Mouse (Mus musculus): ENCODE measurements around the gene Gm45716. TPM values are rescaled to one million over a fixed set of nuclear protein-coding genes. Genes with fewer than 3 reads are reported as not detected.

Gm45716 gene
- total RNA-seq, 1 experiment from 2014 or later: 3.5 TPM

DNA sequence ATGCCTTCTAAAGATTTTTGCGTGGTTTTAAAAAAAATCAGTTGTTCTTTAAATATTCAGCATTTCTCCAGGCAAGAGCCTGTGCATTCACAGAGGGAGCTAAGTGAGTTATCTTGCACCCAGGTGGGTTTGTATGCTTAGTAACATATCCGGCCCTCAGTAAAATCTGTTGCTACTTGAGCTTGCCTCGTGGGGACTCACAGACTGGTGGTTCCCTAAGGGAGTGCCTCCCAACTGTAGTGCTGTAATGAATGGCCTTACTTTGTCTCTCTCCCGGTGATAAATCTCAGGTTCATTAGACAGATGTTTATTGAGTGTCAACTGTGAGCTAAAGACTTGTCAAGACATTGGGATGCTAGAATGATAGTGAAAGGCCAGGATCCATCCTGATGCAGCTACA lies 97.1 kb downstream of the Gm45716 start:
- no peak for DNase-seq

DNA sequence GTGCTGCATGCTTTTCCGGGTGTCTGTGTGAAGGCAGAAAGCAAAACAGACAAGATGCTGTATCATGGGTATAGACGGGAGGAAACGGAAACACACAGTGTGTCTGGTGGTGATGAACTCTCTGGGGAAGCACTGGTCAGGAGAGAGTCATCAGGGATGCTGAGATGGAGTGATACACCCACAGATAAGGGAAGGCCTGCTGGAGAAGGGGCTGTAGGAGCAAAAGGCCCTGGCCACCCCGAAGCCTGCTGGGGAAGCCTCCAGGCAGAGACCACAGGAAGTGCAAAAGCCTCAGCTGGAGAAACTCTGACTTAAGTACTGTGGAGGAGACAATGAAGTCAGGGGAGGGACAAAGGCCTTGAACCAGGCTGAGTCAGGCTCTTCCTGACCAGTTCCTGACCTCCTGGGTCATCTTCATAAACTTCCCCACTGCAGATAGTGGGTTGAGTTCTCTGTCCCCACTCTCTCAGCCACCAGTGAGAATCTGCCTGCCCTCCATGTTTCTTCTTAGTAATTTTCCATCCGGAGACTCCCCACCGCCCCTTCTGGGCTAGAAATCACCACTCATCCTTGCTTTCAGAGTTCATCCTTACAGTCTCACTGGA lies 99.2 kb downstream of the Gm45716 start:
- DNase-seq: peak; percentile 12

GRCm38 (mm10) chr11:90291156-90291555 lies 103.7 kb downstream of the Gm45716 start:
- DNase-seq: no peak

DNA sequence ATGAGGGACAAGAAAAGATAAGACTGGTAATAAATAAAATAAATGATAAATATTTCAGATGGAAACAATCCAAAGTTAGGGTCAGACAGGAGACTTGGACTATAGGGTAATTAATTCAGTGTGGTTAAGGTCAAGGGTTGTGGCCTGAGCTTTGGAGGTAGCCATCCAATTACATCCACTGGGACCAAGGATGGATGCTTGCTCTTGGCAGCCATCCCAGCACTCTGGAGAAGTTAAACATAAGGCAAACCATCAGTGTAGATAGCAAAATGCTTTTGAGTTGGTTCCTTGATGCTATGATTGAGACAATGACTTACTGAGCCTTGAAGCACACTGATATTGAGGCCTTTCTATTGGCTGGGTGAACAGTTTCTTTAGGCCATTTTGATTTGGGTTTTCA lies 105.3 kb downstream of the Gm45716 start:
- peak; percentile 14 for DNase-seq

DNA sequence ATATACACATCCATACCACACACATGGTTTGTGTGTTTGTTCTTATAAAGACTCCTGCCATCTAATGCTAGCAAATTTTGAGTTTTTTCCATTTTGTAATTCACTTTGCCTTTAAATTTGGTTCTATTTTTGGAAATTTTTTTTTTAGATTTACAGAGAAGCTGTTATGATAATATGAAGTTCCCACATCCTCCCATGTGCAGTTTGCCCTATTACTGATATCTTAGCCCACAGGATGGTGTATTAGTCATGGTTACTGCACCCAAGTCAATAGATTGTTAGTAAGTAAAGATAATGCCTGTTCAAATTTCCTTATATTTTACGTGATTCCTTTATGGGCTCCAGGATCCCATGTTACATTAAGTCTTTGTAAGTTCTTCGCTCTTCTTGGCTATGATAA lies 107.1 kb downstream of the Gm45716 start:
- DNase-seq: no peak

Other genes starting within 250 kb of the Gm45716 start
- gene Pctp, start 184.8 kb upstream of the Gm45716 start, total RNA-seq (2021): 7.7 and 8.3 TPM in 2 replicates
- gene Tmem100, start 157.3 kb upstream of the Gm45716 start, total RNA-seq (2021): 4.2 and 5.1 TPM in 2 replicates
- 68.3 and 87.3 TPM in 2 replicates for gene Mmd, start 61.8 kb downstream of the Gm45716 start, total RNA-seq (2021)
- 28.2 and 29.1 TPM in 2 replicates for gene Hlf, start 203.2 kb downstream of the Gm45716 start, total RNA-seq (2021)